Mouse (Mus musculus): ENCODE measurements around the gene Trpv1. TPM values are rescaled to one million over a fixed set of nuclear protein-coding genes. Genes with fewer than 3 reads are reported as not detected.

Trpv1 gene
- polyA plus RNA-seq (2012; rRNA removed), result 0.19 and 0.64 TPM in 2 replicates

DNA sequence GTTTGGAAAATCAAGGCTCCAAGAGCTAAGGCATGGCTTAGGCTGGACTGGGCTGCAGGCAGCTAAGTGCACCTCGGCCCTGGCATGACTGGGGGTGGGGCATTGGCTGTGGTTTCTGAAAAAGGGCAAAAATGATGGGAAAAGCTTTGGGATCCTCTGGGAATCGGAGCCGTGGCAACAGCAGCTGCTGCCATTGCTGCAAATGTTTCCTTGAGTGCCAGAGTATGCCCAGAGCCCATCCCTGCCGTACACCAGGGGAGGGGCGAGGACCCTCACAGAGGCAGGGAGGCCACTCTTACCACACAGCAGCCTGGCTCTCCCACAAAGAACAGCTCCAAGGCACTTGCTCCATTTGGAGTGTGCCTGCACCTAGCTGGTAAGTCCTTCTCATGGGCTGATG lies at the start of gene Trpv1:
Trpv1 (plus strand) TSS at position 301 of the 400 bp plus-strand sequence.

DNA sequence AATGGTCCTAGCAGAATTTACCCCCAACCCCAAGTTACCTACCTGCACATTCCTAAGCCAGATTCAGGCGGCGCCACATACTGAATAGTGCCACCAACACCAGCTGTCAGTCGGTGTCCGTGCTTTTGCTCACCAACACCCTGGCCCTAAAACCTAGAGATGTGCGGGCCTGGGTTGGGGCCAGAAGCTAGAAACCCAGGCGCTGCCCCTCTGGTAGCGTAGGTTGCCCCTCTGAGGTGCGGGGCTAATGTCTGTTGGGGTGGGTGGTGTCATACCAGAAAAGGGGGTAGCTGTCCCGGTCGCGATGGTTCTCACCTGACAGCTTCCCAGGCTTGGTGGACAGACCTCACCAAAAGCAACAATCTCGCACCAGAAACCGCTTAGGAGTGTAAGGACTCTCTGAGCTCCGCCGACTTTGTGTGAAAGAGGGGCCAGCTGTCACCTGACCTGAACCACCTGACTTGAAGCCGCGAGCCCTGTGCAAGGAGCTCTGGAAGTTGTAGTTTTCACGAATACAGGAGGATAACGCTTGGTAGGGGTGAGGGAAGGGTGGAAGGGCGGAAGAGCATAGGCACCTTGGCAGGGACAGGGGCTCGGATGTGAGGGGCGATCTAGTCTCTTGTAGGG lies 35.4 kb upstream of the Trpv1 start, which contains the start of gene Ctns:
Ctns (minus strand) TSS at position 440 of the 627 bp plus-strand sequence.

DNA sequence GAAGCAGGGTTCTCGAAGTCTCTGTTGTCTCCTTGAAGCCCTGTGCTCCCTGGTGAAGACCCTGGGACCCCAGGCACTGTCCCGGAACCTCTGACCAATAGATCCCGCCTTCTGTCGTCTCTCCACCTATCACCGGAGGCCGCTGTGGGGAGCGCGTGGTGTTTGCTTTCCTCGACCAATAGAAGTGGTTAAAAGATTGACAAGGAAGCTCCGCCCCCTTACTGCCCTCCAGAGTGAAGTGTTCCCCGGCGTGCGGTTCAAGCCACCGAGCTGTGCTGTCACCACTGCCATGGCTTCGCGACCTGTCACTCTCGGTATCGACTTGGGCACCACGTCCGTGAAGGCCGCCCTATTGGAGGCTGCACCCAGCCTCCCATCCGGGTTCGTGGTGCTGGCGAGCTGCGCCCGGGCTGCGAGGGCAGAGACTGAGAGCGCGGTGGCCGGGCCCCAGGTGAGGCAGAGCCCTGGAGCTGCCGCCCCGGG lies 34.8 kb upstream of the Trpv1 start, which contains the start of gene Shpk:
Shpk (plus strand) TSS at position 231 of the 483 bp plus-strand sequence.

DNA sequence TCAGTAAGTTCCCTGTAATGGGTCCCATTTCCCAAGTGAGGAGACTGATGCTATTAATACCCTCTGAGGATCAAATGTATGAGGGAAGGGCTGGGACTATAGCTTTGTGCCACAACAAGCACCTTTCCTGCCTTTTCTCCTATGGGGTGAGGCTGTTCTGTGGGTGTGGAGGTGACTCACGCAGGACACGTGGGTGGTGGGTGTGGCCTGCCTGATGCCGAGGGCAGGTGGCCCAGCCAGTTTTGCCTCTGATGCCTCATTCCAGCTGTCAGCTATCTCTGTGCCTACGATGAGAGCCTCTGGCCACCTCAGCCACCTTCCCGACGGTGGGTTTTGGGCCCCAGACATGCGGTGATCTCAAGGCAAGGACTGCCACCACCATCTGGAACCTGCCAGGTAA lies 33.2 kb downstream of the Trpv1 start, which contains the start of gene Trpv3:
Trpv3 (plus strand) TSS at position 122 of the 400 bp plus-strand sequence.

Other genes starting within 250 kb of the Trpv1 start
- 0.24 and 0.25 TPM in 2 replicates for gene P2rx1, start 235.2 kb upstream of the Trpv1 start, polyA plus RNA-seq (2012; rRNA removed)
- 28.6 and 30.8 TPM in 2 replicates for gene Camkk1, start 215.3 kb upstream of the Trpv1 start, polyA plus RNA-seq (2012; rRNA removed)
- gene Ncbp3, start 186.5 kb upstream of the Trpv1 start, polyA plus RNA-seq (2012; rRNA removed), result 5.4 and 5.5 TPM in 2 replicates
- 0.12 and 0.14 TPM in 2 replicates for gene Itgae, start 143.7 kb upstream of the Trpv1 start, polyA plus RNA-seq (2012; rRNA removed)
- 0.95 and 1.3 TPM in 2 replicates for gene Haspin, start 96.0 kb upstream of the Trpv1 start, polyA plus RNA-seq (2012; rRNA removed)
- gene P2rx5, start 73.9 kb upstream of the Trpv1 start, polyA plus RNA-seq (2012; rRNA removed), result 0.75 and 1.1 TPM in 2 replicates
- gene Emc6, start 57.3 kb upstream of the Trpv1 start, polyA plus RNA-seq (2012; rRNA removed), result 91.8 and 93.2 TPM in 2 replicates
- gene Tax1bp3, start 57.2 kb upstream of the Trpv1 start, polyA plus RNA-seq (2012; rRNA removed), result 80.0 and 80.1 TPM in 2 replicates
- gene Ctns, start 35.2 kb upstream of the Trpv1 start, polyA plus RNA-seq (2012; rRNA removed), result 21.3 and 21.5 TPM in 2 replicates
- gene Shpk, start 34.8 kb upstream of the Trpv1 start, polyA plus RNA-seq (2012; rRNA removed), result 2.0 and 2.4 TPM in 2 replicates
- 0.30 and 0.37 TPM in 2 replicates for gene Trpv3, start 33.1 kb downstream of the Trpv1 start, polyA plus RNA-seq (2012; rRNA removed)
- 2.5 and 2.6 TPM in 2 replicates for gene Aspa, start 95.3 kb downstream of the Trpv1 start, polyA plus RNA-seq (2012; rRNA removed)
- not detected in 2 replicates for gene Gm49340, start 95.4 kb downstream of the Trpv1 start, polyA plus RNA-seq (2012; rRNA removed)
- gene Spata22, start 95.4 kb downstream of the Trpv1 start, polyA plus RNA-seq (2012; rRNA removed), result 0.05 TPM in 1 of 2 replicates, not detected in the other
- gene Olfr20, start 116.5 kb downstream of the Trpv1 start, polyA plus RNA-seq (2012; rRNA removed), result not detected in 2 replicates
- gene Olfr376, start 137.0 kb downstream of the Trpv1 start, polyA plus RNA-seq (2012; rRNA removed), result not detected in 2 replicates
- not detected in 2 replicates for gene Olfr1, start 165.3 kb downstream of the Trpv1 start, polyA plus RNA-seq (2012; rRNA removed)
- gene Olfr378, start 194.2 kb downstream of the Trpv1 start, polyA plus RNA-seq (2012; rRNA removed), result not detected in 2 replicates
- not detected in 2 replicates for gene Olfr380, start 223.2 kb downstream of the Trpv1 start, polyA plus RNA-seq (2012; rRNA removed)

Measured in central nervous system, embryonic 18 days (tissue).